Mouse (Mus musculus): ENCODE results near the gene Pkd1.

DNA sequence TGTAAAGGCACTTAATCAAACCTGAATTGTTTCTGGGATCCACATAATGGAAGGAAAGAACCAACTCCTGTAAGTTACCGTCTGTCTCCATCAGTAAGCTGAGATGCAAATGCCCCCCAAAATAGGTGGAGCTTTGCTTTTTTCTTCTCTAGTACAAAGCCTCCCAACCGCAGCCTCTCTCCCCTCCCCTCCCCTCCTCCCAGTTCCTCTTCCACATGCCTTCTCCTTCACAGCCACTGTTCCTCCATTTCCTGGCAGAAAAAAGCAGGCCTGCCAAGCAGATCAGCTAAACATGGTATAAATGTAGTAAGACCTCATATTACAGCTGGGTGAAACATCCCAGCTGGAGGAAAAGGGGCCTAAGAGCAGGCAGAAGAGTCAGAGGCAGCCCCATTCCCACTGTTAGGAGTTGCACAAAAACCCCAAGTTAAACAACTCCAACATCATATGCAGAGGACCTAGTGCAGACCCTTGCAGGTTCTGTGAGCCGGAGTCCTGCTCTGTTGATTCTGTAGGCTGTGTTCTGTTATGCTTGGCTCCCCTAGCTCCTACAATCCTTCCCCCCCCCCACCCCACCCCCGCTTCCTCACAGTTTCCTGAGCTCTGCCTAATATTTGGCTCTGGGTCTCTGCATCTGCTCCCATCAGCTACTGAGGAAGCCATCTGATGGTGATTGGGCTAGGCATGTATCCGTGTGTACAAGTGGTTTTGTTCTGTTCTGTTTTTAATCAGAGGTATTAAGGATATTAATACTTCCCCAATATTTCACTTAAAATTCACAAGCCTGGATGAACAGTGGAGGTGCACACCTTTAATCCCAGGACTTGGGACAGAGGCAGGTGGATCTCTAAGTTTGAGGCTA, 34.2 kb downstream of the Pkd1 start:
- TF ChIP-seq POLR2A (IDR thresholded peaks at IDR 0.05; ENCODE audit: borderline replicate concordance, extremely low read depth, low read depth, low read length) = no peak
- TF ChIP-seq CTCF (IDR thresholded peaks at IDR 0.05; ENCODE audit: insufficient read depth, low read length) = no peak
